21 mouse cellular contexts compared by ENCODE assay signal in the genomic region with DNA sequence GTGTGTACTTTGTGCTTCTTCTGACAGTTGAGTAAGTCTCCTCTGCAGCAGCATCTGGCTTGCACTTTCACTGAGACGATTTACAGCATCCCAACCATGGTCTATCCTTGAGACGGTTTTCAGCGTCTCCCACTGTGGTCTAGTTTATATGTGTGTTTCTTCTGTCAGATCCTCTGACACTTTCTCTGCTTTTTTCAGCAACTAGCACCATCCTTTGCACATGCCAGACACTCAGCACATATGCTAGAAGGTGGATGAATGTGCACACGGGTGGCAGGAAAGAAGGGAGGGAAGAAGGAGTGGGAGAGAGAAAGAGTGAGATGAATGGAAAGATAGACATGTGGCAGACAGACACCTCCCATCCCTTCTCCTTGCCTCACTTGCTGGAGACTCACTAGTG. TPM values are rescaled to one million over a fixed set of nuclear protein-coding genes. Genes with fewer than 3 reads are reported as not detected.
DNase-seq lines count a peak whose midpoint lies in the region; ATAC-seq lines count a peak whose summit lies in the region.
"Had no signal": no experiment of that assay in that cellular context is flagged by ENCODE, and none has a peak within 500 bp of the region (broad histone marks: within the 10 kb centered on the region; RNA-seq: fewer than 3 reads in every experiment).

No protein-coding gene starts in this region.

- H3K27ac ChIP-seq in kidney, embryonic 15.5 days = 0 out of 2 replicates have a peak overlapping the region, but pooled peaks have one; percentile 27
- 0 out of 2 replicates have a peak overlapping the region, but pooled peaks have one; percentile 60 for H3K27ac ChIP-seq in embryonic facial prominence, embryonic 15.5 days (replicated peaks)
- H3K27ac ChIP-seq: heart, embryonic 13.5 days; hindbrain, embryonic 13.5 days; kidney, postnatal 0 days had no signal

- 54% methylated on average over 4 of the region's 4 CpGs for WGBS in kidney, embryonic 15.5 days
- WGBS in embryonic facial prominence, embryonic 15.5 days = 40% methylated on average over 4 of the region's 4 CpGs

- H3K36me3 ChIP-seq in kidney, embryonic 15.5 days = no peaks in the 10 kb centered on the region
- peaks cover 16% of the 10 kb centered on the region; the same call in 1 of the 2 replicates for H3K36me3 ChIP-seq in embryonic facial prominence, embryonic 15.5 days
- H3K36me3 ChIP-seq: heart, embryonic 13.5 days; hindbrain, embryonic 13.5 days had no signal

- ATAC-seq in kidney, embryonic 15.5 days (replicated peaks; ENCODE audit: low FRiP score) = no peak
- ATAC-seq in embryonic facial prominence, embryonic 15.5 days (ENCODE audit: insufficient number of reproducible peaks, low FRiP score, low TSS enrichment, low read depth) = no peak

- no peak overlapping the region for H3K9ac ChIP-seq in kidney, embryonic 15.5 days
- H3K9ac ChIP-seq in embryonic facial prominence, embryonic 15.5 days = no peak overlapping the region
- H3K9ac ChIP-seq: forebrain, postnatal 0 days; heart, embryonic 13.5 days; hindbrain, embryonic 13.5 days had no signal

- H3K4me3 ChIP-seq in kidney, embryonic 15.5 days (replicated peaks) = no peak overlapping the region
- H3K4me3 ChIP-seq in embryonic facial prominence, embryonic 15.5 days (replicated peaks) = no peak overlapping the region
- H3K4me3 ChIP-seq: heart, embryonic 13.5 days; hindbrain, embryonic 13.5 days had no signal

- H3K4me1 ChIP-seq in kidney, embryonic 15.5 days = peaks cover 25% of the 10 kb centered on the region
- peaks cover 24% of the 10 kb centered on the region for H3K4me1 ChIP-seq in embryonic facial prominence, embryonic 15.5 days

- H3K9me3 ChIP-seq in kidney, embryonic 15.5 days (replicated peaks) = no peaks in the 10 kb centered on the region
- H3K9me3 ChIP-seq in embryonic facial prominence, embryonic 15.5 days (replicated peaks) = no peaks in the 10 kb centered on the region

- peak; percentile 18 for DNase-seq in embryo, embryonic 10.5 days (ENCODE audit: low spot score)
- no peak for DNase-seq in embryo, embryonic 10 days (ENCODE audit: low spot score)
- no peak for DNase-seq in kidney, postnatal 14 days
- DNase-seq in brain, adult 2 months (ENCODE audit: low read depth, low spot score) = peak; percentile 61
- no peak for DNase-seq in cerebellum, postnatal 25 days
- no peak for DNase-seq in urinary bladder, postnatal 25 days (ENCODE audit: low spot score)
- DNase-seq: adrenal gland, postnatal 10 days; cerebellum, adult 8-10 months; forebrain, postnatal 0 days; gastrocnemius, postnatal 14 days; heart, adult 18-20 months; heart, postnatal 14 days; kidney, adult 18-20 months; thymus, postnatal 14 days had no signal

- H3K27me3 ChIP-seq in kidney, embryonic 15.5 days = peaks cover 3% of the 10 kb centered on the region; the same call in 1 of the 2 replicates
- H3K27me3 ChIP-seq in embryonic facial prominence, embryonic 15.5 days = no peaks in the 10 kb centered on the region
- H3K27me3 ChIP-seq: heart, embryonic 13.5 days; hindbrain, embryonic 13.5 days had no signal

- no peak overlapping the region for H3K4me2 ChIP-seq in kidney, embryonic 15.5 days
- no peak overlapping the region for H3K4me2 ChIP-seq in embryonic facial prominence, embryonic 15.5 days (replicated peaks)
- H3K4me2 ChIP-seq: heart, embryonic 13.5 days; hindbrain, embryonic 13.5 days; midbrain, embryonic 11.5 days had no signal

RNA-seq across cellular contexts. Expression of gene Twist2, which starts 43.0 kb away (rescaled TPM):
- polyA plus RNA-seq in kidney, embryonic 15.5 days (2015; fragmentation: Nextera tagmentation; extraction: Ambion mirVana) = 6.9 and 8.9 TPM in 2 replicates
- 71.8 and 86.8 TPM in 2 replicates for polyA plus RNA-seq in embryonic facial prominence, embryonic 15.5 days (2015; fragmentation: Nextera tagmentation; extraction: Ambion mirVana)
- polyA plus RNA-seq: liver, embryonic 16.5 days had no signal

Comparison
In these comparisons a context has a peak if more than half of its experiments do, and no peak if none do; other contexts are left out.
1. DNase-seq: peak in embryo, embryonic 10.5 days (single experiment) and brain, adult 2 months (single experiment); none in embryo, embryonic 10 days (single experiment), kidney, postnatal 14 days (single experiment), cerebellum, postnatal 25 days (0 of 2) and urinary bladder, postnatal 25 days (single experiment).